Mouse (Mus musculus): ENCODE results near the gene Reg4.

DNA sequence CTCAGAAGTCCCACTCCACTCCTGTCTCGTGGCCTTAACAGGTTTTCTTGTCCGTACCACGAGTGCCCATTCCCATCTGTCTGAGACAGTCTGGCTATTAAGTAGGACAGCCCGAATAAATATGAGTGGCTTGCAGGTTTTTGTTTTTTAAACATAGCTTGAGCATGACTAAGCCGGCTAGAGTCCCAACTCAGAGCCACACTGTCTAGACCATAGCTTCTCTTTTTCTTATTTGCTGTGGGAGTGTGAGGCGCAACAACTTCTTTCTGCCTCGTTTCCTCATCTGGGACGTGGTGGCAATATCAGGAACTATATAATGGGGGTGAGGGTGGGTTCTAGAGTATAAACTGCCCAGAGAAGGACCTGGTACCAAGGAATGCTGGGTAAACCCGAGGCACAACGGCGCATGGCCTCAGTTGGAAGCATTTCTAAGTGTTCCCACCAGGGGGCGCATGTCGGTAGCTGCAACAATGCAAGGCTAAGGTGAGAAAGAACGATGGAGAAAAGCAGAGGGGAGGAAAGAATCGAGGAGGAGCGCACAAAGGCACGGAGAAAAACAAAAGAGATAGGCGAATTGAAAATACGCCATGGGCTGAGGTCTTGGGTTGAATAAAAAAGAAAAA lies 5.1 kb downstream of the Reg4 start:
- peak; percentile 88 for TF ChIP-seq CTCF (IDR thresholded peaks at IDR 0.05; ENCODE audit: low read depth, low read length)
- TF ChIP-seq POLR2A (IDR thresholded peaks at IDR 0.05; ENCODE audit: extremely low read depth, insufficient read depth, low read length): no peak
